8 mouse cellular contexts compared by ENCODE assay signal in genomic region chr6:113442442-113443090, GRCm38 (mm10). TPM values are rescaled to one million over a fixed set of nuclear protein-coding genes. Genes with fewer than 3 reads are reported as not detected.
A peak's percentile ranks its signal among the peaks of the same experiment; 100 is the strongest.
DNase-seq lines count a peak whose midpoint lies in the region; ATAC-seq and TF ChIP-seq lines count a peak whose summit lies in the region.

Gene Jagn1, plus strand, starts transcription at chr6:113442569.

- peak; percentile 87 for DNase-seq in 3134 (ENCODE audit: extremely low read depth, insufficient read length, low spot score)
- peak; percentile 92 to 95 for DNase-seq in adrenal gland, postnatal 36 days
- peak; percentile 93 to 94 for DNase-seq in heart, adult 2 months
- peak; percentile 92 to 95 for DNase-seq in kidney, adult 8-10 months
- peak; percentile 92 to 93 for DNase-seq in spleen, postnatal 10 days (ENCODE audit: low spot score in 2 of 2)

- peaks cover 23% of the 10 kb centered on the region for H3K36me3 ChIP-seq in embryonic facial prominence, embryonic 13.5 days
- no peaks in the 10 kb centered on the region for H3K36me3 ChIP-seq in heart, adult 2 months (ENCODE audit: control insufficient read depth, insufficient read depth, low read length)
- peaks cover 20% of the 10 kb centered on the region for H3K36me3 ChIP-seq in limb, embryonic 13.5 days
- peaks cover 5% of the 10 kb centered on the region for H3K36me3 ChIP-seq in midbrain, embryonic 16.5 days (ENCODE audit: control insufficient read depth, insufficient read depth, low read length)

- peak within 1 kb of the TSS; percentile 60 for H3K27ac ChIP-seq in embryonic facial prominence, embryonic 13.5 days
- H3K27ac ChIP-seq in heart, adult 2 months: peak within 1 kb of the TSS; percentile 82
- H3K27ac ChIP-seq in limb, embryonic 13.5 days: peak within 1 kb of the TSS; percentile 70; the same call in 1 of the 2 replicates
- peak within 1 kb of the TSS; percentile 76 for H3K27ac ChIP-seq in midbrain, embryonic 16.5 days (ENCODE audit: low read length)

- under 1% methylated on average over 45 of the region's 45 CpGs for WGBS in embryonic facial prominence, embryonic 13.5 days
- WGBS in heart, adult 2 months: under 1% methylated on average over 45 of the region's 45 CpGs
- WGBS in limb, embryonic 13.5 days: under 1% methylated on average over 45 of the region's 45 CpGs
- WGBS in midbrain, embryonic 16.5 days: under 1% methylated on average over 44 of the region's 45 CpGs

- peak within 1 kb of the TSS; percentile 97 for H3K4me3 ChIP-seq in embryonic facial prominence, embryonic 13.5 days
- H3K4me3 ChIP-seq in heart, adult 2 months: peak within 1 kb of the TSS; percentile 88
- peak within 1 kb of the TSS; percentile 98 for H3K4me3 ChIP-seq in limb, embryonic 13.5 days
- H3K4me3 ChIP-seq in midbrain, embryonic 16.5 days (ENCODE audit: low read depth, low read length): peak within 1 kb of the TSS; percentile 71

- peak within 1 kb of the TSS; percentile 87 for H3K4me2 ChIP-seq in embryonic facial prominence, embryonic 13.5 days
- peak within 1 kb of the TSS; percentile 87 for H3K4me2 ChIP-seq in limb, embryonic 13.5 days (replicated peaks)
- H3K4me2 ChIP-seq in midbrain, embryonic 16.5 days (ENCODE audit: low read length): peak within 1 kb of the TSS; percentile 76

- peaks cover 15% of the 10 kb centered on the region for H3K4me1 ChIP-seq in embryonic facial prominence, embryonic 13.5 days
- H3K4me1 ChIP-seq in heart, adult 2 months (ENCODE audit: control insufficient read depth, insufficient read depth, low read length): peaks cover 2% of the 10 kb centered on the region
- H3K4me1 ChIP-seq in limb, embryonic 13.5 days: peaks cover 8% of the 10 kb centered on the region
- H3K4me1 ChIP-seq in midbrain, embryonic 16.5 days (ENCODE audit: control insufficient read depth, insufficient read depth, low read length): peaks cover 11% of the 10 kb centered on the region

- H3K79me2 ChIP-seq in heart, adult 2 months (replicated peaks; ENCODE audit: control insufficient read depth, insufficient read depth, low read length): no peaks in the 10 kb centered on the region; the same call in 1 of the 2 replicates

- H3K27me3 ChIP-seq in embryonic facial prominence, embryonic 13.5 days: no peaks in the 10 kb centered on the region
- H3K27me3 ChIP-seq in heart, adult 2 months (ENCODE audit: control insufficient read depth, insufficient read depth, low read length): no peaks in the 10 kb centered on the region
- no peaks in the 10 kb centered on the region for H3K27me3 ChIP-seq in limb, embryonic 13.5 days
- H3K27me3 ChIP-seq in midbrain, embryonic 16.5 days (ENCODE audit: control insufficient read depth, insufficient read depth, low read depth, low read length): no peaks in the 10 kb centered on the region

- TF ChIP-seq CTCF in heart, adult 2 months (IDR thresholded peaks at IDR 0.05): no peak

- H3K9ac ChIP-seq in embryonic facial prominence, embryonic 13.5 days: peak within 1 kb of the TSS; percentile 95
- H3K9ac ChIP-seq in heart, adult 2 months (ENCODE audit: low read depth, low read length): peak within 1 kb of the TSS; percentile 77
- peak within 1 kb of the TSS; percentile 97 for H3K9ac ChIP-seq in limb, embryonic 13.5 days
- peak within 1 kb of the TSS; percentile 92 for H3K9ac ChIP-seq in midbrain, embryonic 16.5 days (ENCODE audit: low read depth, low read length)

- no peak for TF ChIP-seq EP300 in heart, adult 2 months (IDR thresholded peaks at IDR 0.05; ENCODE audit: insufficient read depth, low read depth, low read length)

- peak; percentile 79 for TF ChIP-seq POLR2A in heart, adult 2 months (IDR thresholded peaks at IDR 0.05; ENCODE audit: insufficient read depth, low read depth, low read length)

- ATAC-seq in embryonic facial prominence, embryonic 13.5 days (ENCODE audit: insufficient number of reproducible peaks, insufficient read depth, low FRiP score, low TSS enrichment, low read depth): peak; percentile 84
- ATAC-seq in limb, embryonic 13.5 days (ENCODE audit: low FRiP score, low read depth): peak; percentile 95
- peak; percentile 94 for ATAC-seq in midbrain, embryonic 16.5 days

- intact Hi-C loops in heart, adult 2 months (cut with DNase I): loop anchor here (5.0 kb wide), 1 partner anchor 40 kb away; the partner anchor contains the start of gene Creld1

- no peaks in the 10 kb centered on the region for H3K9me3 ChIP-seq in embryonic facial prominence, embryonic 13.5 days
- H3K9me3 ChIP-seq in limb, embryonic 13.5 days: no peaks in the 10 kb centered on the region
- no peaks in the 10 kb centered on the region for H3K9me3 ChIP-seq in midbrain, embryonic 16.5 days (replicated peaks; ENCODE audit: control insufficient read depth, low read length, poor library complexity, severe bottlenecking)

RNA-seq across cellular contexts. Expression of gene Jagn1, which starts in this region (rescaled TPM):
- total RNA-seq in adrenal gland, postnatal 36 days (2021): 10 to 100 TPM; 45.0 to 50.6 TPM
- polyA plus RNA-seq in embryonic facial prominence, embryonic 13.5 days (2015; fragmentation: Nextera tagmentation; extraction: Ambion mirVana): 82.7 and 93.2 TPM in 2 replicates
- 10 to 100 TPM; 21.1 to 22.5 TPM for total RNA-seq in heart, adult 2 months (2021)
- 43.3 and 57.2 TPM in 2 replicates for polyA plus RNA-seq in heart, adult 2 months (2012; rRNA removed)
- polyA plus RNA-seq in limb, embryonic 13.5 days (2015; fragmentation: Nextera tagmentation; extraction: Ambion mirVana): 88.2 and 89.7 TPM in 2 replicates
- 96.5 and 96.6 TPM in 2 replicates for polyA plus RNA-seq in midbrain, embryonic 16.5 days (2015; fragmentation: Nextera tagmentation; extraction: Ambion mirVana)

Comparison
In these comparisons a context has a peak if more than half of its experiments do, and no peak if none do; other contexts are left out.
1. Peak in every context shown above with its lines: DNase-seq, ATAC-seq, H3K4me3 ChIP-seq and H3K27ac ChIP-seq.